Mouse (Mus musculus): ENCODE measurements around the gene Itln1. TPM values are rescaled to one million over a fixed set of nuclear protein-coding genes. Genes with fewer than 3 reads are reported as not detected.

The Itln1 gene
- polyA plus RNA-seq, 1 experiment, result 2.5 TPM

DNA sequence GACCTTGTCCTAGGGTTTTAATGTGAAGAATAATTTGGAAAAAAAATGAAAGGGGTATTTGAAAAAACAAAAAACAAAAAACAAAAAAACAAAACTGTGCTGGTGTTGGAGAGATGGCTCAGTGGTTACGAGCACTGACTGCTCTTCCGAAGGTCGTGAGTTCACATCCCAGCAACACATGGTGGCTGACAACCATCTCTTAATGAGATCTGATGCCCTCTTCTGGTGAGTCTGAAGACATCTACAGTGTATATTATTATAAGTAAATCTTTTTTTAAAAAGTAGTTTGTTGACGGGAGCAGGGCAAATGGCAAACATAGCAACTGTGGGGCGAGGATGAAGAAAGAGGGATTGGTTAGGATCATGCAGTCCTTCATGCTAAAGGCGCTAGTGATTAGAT lies 39.7 kb downstream of the Itln1 start:
- Histone ChIP-seq H3K4me1 (replicated peaks; ENCODE audit: control insufficient read depth, insufficient read depth, low read length) (no peaks in the 10 kb centered on the region), H3K36me3 (ENCODE audit: control insufficient read depth, insufficient read depth, low read length) (no peaks in the 10 kb centered on the region), H3K27ac (ENCODE audit: control insufficient read depth, insufficient read depth, low read length) (no peak overlapping the region), H3K27me3 (ENCODE audit: control insufficient read depth, insufficient read depth, low read length) (no peaks in the 10 kb centered on the region), H3K4me3 (ENCODE audit: control insufficient read depth, insufficient read depth, low read length) (no peak overlapping the region)
- no peak for TF ChIP-seq POLR2A (IDR thresholded peaks at IDR 0.05; ENCODE audit: control insufficient read depth, extremely low read depth, insufficient read depth, low read length, poor library complexity)
- no peak for TF ChIP-seq CTCF (IDR thresholded peaks at IDR 0.05; ENCODE audit: borderline replicate concordance, control insufficient read depth, extremely low read depth, insufficient read depth, low read length, poor library complexity)
- DNase-seq, result no peak
- WGBS, result 97% methylated on average over 6 of the region's 6 CpGs

DNA sequence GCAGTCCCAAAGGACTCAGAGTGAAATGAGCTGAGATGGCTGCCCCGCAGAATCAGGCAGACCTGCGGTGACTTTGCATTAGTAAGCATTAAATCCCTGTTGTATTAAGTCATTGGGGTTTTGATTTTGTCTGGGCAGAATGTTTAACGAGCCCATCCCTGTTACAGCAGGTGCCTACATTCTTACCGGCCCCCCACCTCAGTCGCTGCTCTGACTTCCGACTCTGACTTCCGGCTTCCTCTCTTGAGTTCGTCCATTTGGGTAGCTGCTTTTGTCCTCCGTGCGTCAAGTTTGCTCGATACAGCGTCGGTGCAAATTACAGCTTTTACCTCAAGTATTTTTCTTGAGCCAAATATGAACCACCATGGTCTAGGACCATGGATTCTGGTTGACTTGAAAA lies 40.9 kb downstream of the Itln1 start:
- Histone ChIP-seq H3K4me3 (ENCODE audit: control insufficient read depth, insufficient read depth, low read length) (no peak overlapping the region), H3K27ac (ENCODE audit: control insufficient read depth, insufficient read depth, low read length) (no peak overlapping the region), H3K4me1 (replicated peaks; ENCODE audit: control insufficient read depth, insufficient read depth, low read length) (no peaks in the 10 kb centered on the region), H3K36me3 (ENCODE audit: control insufficient read depth, insufficient read depth, low read length) (no peaks in the 10 kb centered on the region), H3K27me3 (ENCODE audit: control insufficient read depth, insufficient read depth, low read length) (no peaks in the 10 kb centered on the region)
- DNase-seq, result no peak
- no peak for TF ChIP-seq POLR2A (IDR thresholded peaks at IDR 0.05; ENCODE audit: control insufficient read depth, extremely low read depth, insufficient read depth, low read length, poor library complexity)
- TF ChIP-seq CTCF (IDR thresholded peaks at IDR 0.05; ENCODE audit: borderline replicate concordance, control insufficient read depth, extremely low read depth, insufficient read depth, low read length, poor library complexity), result no peak
- WGBS, result 96% methylated on average over 13 of the region's 13 CpGs

DNA sequence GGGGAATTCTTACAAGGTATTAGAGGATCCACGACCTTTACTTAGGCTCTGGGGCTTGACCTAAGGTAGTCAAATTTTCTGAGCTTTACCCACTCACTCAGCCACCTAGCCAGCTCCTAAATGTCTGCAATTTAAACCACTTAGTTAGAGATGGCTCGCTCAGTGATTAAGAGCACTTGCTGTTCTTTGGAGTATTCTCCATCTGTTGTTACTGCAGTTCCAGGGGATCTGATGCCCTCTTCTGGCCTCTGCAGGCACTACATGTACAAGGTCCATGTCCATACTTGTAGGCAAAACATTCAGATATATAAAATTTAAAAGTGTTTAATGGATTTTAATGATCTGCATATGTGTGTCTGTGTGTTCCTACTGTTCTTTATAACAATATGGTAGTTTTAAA lies 56.1 kb downstream of the Itln1 start:
- TF ChIP-seq POLR2A (IDR thresholded peaks at IDR 0.05; ENCODE audit: control insufficient read depth, extremely low read depth, insufficient read depth, low read length, poor library complexity) (no peak), CTCF (IDR thresholded peaks at IDR 0.05; ENCODE audit: borderline replicate concordance, control insufficient read depth, extremely low read depth, insufficient read depth, low read length, poor library complexity) (no peak)
- no peaks in the 10 kb centered on the region; the same call in 1 of the 2 replicates for H3K4me1 ChIP-seq (replicated peaks; ENCODE audit: control insufficient read depth, insufficient read depth, low read length)
- no peak overlapping the region for H3K27ac ChIP-seq (ENCODE audit: control insufficient read depth, insufficient read depth, low read length)
- H3K36me3 ChIP-seq (ENCODE audit: control insufficient read depth, insufficient read depth, low read length), result no peaks in the 10 kb centered on the region
- peak; percentile 63 for DNase-seq
- WGBS, result 44% methylated on average over 2 of the region's 2 CpGs
- H3K4me3 ChIP-seq (ENCODE audit: control insufficient read depth, insufficient read depth, low read length), result no peak overlapping the region
- H3K27me3 ChIP-seq (ENCODE audit: control insufficient read depth, insufficient read depth, low read length), result no peaks in the 10 kb centered on the region

DNA sequence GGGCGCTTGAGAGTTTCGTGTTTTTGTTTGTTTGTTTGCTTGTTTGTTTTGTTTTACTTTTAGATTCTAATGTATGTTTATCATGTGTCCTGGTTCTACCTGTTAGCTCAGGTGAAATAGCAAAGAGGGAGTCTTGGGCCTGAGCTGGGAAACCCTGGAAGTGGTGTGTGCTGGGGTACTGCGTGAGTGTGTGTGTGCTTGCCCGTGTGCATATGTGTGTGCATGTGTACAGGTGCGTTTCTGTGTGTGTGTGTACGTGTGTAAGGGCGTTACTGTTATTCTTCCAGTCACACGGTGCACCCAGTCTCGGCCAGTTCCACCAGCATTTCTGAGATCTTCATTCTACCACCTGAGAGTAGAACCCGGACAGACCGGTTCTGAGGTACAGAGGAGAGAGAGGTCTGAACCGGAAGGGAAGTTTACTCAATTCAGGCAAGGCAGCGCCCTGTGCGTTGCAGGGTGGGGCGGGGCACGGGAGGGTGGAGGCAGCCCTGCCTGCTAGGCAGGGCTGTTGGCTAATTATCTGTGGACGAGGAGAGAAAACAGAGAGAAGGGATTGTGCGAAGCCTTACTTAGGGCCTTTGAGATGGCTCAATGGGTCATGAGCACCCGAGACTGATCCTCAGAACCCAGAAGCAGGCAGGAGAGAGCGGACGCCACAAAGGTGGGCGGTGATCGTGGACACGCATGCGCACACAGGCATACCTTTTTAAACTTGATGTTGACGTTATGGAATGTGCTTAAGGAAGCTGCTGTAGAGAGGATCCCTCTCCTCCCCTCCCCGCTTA lies 57.1 kb downstream of the Itln1 start:
- Histone ChIP-seq H3K27me3 (ENCODE audit: control insufficient read depth, insufficient read depth, low read length) (no peaks in the 10 kb centered on the region), H3K4me3 (ENCODE audit: control insufficient read depth, insufficient read depth, low read length) (peak overlapping the region; percentile 42), H3K36me3 (ENCODE audit: control insufficient read depth, insufficient read depth, low read length) (no peaks in the 10 kb centered on the region), H3K27ac (ENCODE audit: control insufficient read depth, insufficient read depth, low read length) (no peak overlapping the region), H3K4me1 (replicated peaks; ENCODE audit: control insufficient read depth, insufficient read depth, low read length) (no peaks in the 10 kb centered on the region; the same call in 1 of the 2 replicates)
- WGBS, result 80% methylated on average over 27 of the region's 27 CpGs
- no peak for TF ChIP-seq POLR2A (IDR thresholded peaks at IDR 0.05; ENCODE audit: control insufficient read depth, extremely low read depth, insufficient read depth, low read length, poor library complexity)
- TF ChIP-seq CTCF (IDR thresholded peaks at IDR 0.05; ENCODE audit: borderline replicate concordance, control insufficient read depth, extremely low read depth, insufficient read depth, low read length, poor library complexity), result no peak
- peak; percentile 35 for DNase-seq

DNA sequence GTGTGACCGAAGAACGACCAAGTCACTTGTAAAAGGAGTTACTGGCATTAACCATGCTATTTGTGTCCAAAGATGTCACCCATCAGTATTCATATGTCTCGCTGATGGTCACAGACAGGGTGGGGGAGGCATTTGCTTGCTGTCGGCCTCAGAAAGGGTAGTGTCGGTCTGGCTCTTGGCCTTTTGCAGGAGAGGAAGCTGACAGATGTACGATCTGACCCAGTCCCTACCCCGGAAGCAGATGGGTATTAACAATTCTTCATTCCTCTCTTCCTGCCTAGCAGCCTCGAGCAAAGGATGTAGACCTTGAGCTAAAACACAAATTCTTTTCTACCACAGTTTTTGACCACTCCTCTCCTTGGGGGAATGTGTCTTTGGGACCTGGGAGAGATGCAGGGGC lies 58.0 kb downstream of the Itln1 start:
- H3K27ac ChIP-seq (ENCODE audit: control insufficient read depth, insufficient read depth, low read length), result no peak overlapping the region
- DNase-seq, result no peak
- WGBS, result 78% methylated on average over 8 of the region's 8 CpGs
- H3K4me1 ChIP-seq (replicated peaks; ENCODE audit: control insufficient read depth, insufficient read depth, low read length), result no peaks in the 10 kb centered on the region; the same call in 1 of the 2 replicates
- TF ChIP-seq POLR2A (IDR thresholded peaks at IDR 0.05; ENCODE audit: control insufficient read depth, extremely low read depth, insufficient read depth, low read length, poor library complexity) (no peak), CTCF (IDR thresholded peaks at IDR 0.05; ENCODE audit: borderline replicate concordance, control insufficient read depth, extremely low read depth, insufficient read depth, low read length, poor library complexity) (no peak)
- no peak overlapping the region for H3K4me3 ChIP-seq (ENCODE audit: control insufficient read depth, insufficient read depth, low read length)
- no peaks in the 10 kb centered on the region for H3K27me3 ChIP-seq (ENCODE audit: control insufficient read depth, insufficient read depth, low read length)
- no peaks in the 10 kb centered on the region for H3K36me3 ChIP-seq (ENCODE audit: control insufficient read depth, insufficient read depth, low read length)

DNA sequence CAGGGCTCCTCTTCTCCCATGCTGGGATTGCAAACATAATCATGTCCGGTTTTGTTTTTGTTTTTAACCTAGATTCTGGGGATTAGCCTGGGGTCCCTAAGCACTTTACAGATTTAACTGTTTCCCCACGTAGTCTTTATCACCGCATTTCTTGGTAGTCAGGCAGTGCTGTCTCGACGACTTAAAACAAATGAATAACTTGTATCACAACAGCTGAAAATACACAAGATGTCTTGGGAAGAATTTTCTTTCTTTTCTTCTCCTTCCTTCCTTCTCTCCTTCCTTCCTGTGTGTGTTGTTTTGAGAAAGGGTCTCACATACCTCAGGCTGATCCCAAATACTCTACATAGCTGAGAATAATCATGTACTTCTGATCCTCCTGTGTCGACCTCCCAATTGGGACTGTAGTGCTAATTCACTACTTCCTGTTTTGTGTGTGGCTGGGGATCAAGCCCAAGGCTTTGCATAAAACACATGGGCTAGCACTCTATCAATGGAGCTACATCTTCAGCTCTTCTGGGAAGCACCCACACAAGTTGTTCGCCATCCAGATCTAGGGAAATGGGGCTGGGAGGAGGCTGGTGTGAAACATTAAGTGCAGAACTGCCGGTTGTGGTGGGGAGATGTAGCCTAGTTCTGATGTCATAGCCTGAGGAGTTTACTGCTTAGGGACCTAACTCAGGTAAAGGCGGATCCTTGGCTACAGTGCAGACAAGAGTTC lies 61.0 kb downstream of the Itln1 start:
- 79% methylated on average over 9 of the region's 9 CpGs for WGBS
- TF ChIP-seq POLR2A (IDR thresholded peaks at IDR 0.05; ENCODE audit: control insufficient read depth, extremely low read depth, insufficient read depth, low read length, poor library complexity) (no peak), CTCF (IDR thresholded peaks at IDR 0.05; ENCODE audit: borderline replicate concordance, control insufficient read depth, extremely low read depth, insufficient read depth, low read length, poor library complexity) (no peak)
- no peaks in the 10 kb centered on the region for H3K36me3 ChIP-seq (ENCODE audit: control insufficient read depth, insufficient read depth, low read length)
- no peak for DNase-seq
- no peaks in the 10 kb centered on the region for H3K27me3 ChIP-seq (ENCODE audit: control insufficient read depth, insufficient read depth, low read length)
- no peaks in the 10 kb centered on the region; the same call in 1 of the 2 replicates for H3K4me1 ChIP-seq (replicated peaks; ENCODE audit: control insufficient read depth, insufficient read depth, low read length)
- H3K27ac ChIP-seq (ENCODE audit: control insufficient read depth, insufficient read depth, low read length), result no peak overlapping the region
- H3K4me3 ChIP-seq (ENCODE audit: control insufficient read depth, insufficient read depth, low read length), result no peak overlapping the region
